Mouse (Mus musculus): ENCODE results near the gene Lmna.

Gene Lmna

GRCm38 (mm10) chr3:88509692-88510420 is at the start of gene Lmna:
Lmna (minus strand) TSS chr3:88509956.
- peak; percentile 93 for DNase-seq

GRCm38 (mm10) chr3:88556616-88557015 is 46.9 kb upstream of the Lmna start:
- DNase-seq = no peak

- no peak for DNase-seq
Measured at GRCm38 (mm10) chr3:88555731-88556130, 46.0 kb upstream of the Lmna start.

- no peak for DNase-seq
Measured at GRCm38 (mm10) chr3:88555069-88555605, 45.4 kb upstream of the Lmna start.

- no peak for DNase-seq
Measured at GRCm38 (mm10) chr3:88553880-88554586, 44.3 kb upstream of the Lmna start.

GRCm38 (mm10) chr3:88553525-88553879 is 43.7 kb upstream of the Lmna start, which contains the start of gene Ubqln4:
Ubqln4 (plus strand) TSS chr3:88553758.
- DNase-seq = peak; percentile 88

GRCm38 (mm10) chr3:88552676-88553524 is 43.1 kb upstream of the Lmna start, which contains the start of gene Lamtor2:
Lamtor2 (minus strand) TSS chr3:88553074.
- peak; percentile 98 for DNase-seq

- no peak for DNase-seq
Measured at GRCm38 (mm10) chr3:88552082-88552645, 42.4 kb upstream of the Lmna start.

GRCm38 (mm10) chr3:88551586-88551985 is 41.8 kb upstream of the Lmna start:
- DNase-seq = no peak

- peak; percentile 74 for DNase-seq
Measured at GRCm38 (mm10) chr3:88548180-88548917, 38.6 kb upstream of the Lmna start, which contains the start of gene Rab25. Rab25 (minus strand) TSS chr3:88548300.

- no peak for DNase-seq
Measured at GRCm38 (mm10) chr3:88546674-88547418, 37.1 kb upstream of the Lmna start.

- no peak for DNase-seq
Measured at GRCm38 (mm10) chr3:88544955-88545591, 35.3 kb upstream of the Lmna start.

GRCm38 (mm10) chr3:88544514-88544913 is 34.8 kb upstream of the Lmna start:
- no peak for DNase-seq

- no peak for DNase-seq
Measured at GRCm38 (mm10) chr3:88543651-88544410, 34.1 kb upstream of the Lmna start.

GRCm38 (mm10) chr3:88543174-88543573 is 33.4 kb upstream of the Lmna start:
- DNase-seq = no peak

- DNase-seq = no peak
Measured at GRCm38 (mm10) chr3:88542486-88542885, 32.7 kb upstream of the Lmna start.

- DNase-seq = no peak
Measured at GRCm38 (mm10) chr3:88541622-88542401, 32.1 kb upstream of the Lmna start.

GRCm38 (mm10) chr3:88540085-88540484 is 30.3 kb upstream of the Lmna start:
- DNase-seq = no peak

GRCm38 (mm10) chr3:88539397-88539796 is 29.6 kb upstream of the Lmna start:
- DNase-seq = no peak
